Mouse (Mus musculus): Measurements from ENCODE around the gene Stfa3. TPM values are rescaled to one million over a fixed set of nuclear protein-coding genes. Genes with fewer than 3 reads are reported as not detected.

Gene Stfa3
- polyA plus RNA-seq (2014; fragmentation: Nextera tagmentation; extraction: Ambion mirVana) = 17.0 and 42.9 TPM in 2 replicates

DNA sequence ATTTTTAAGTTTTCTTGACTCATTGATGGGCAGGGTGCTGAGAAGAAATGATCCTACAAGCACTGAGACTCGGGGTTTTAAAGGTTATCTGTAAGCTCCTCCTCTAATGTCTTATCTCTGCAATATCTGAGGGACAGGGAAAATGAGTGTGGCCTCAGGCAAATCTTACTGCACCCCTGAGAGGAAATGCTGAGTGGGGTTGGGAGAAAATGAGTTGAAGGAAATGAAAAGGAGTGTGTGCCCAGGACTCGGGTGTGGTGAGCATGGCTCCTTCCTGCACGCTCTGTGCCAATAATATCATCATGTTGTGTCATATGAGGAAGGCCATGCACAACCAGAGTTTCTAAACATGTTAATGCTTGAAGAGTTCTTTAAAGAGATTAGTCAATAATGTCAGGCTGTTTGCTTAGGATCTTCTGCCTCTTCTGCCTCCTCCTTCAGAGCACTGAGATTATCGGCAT lies at the start of gene Stfa3:
TSS of gene Stfa3 (minus strand) at position 51 of the 461 bp plus-strand sequence.
- no peak within 1 kb of the TSS for H3K4me3 ChIP-seq (ENCODE audit: low read depth, low read length)
- no peak for DNase-seq (ENCODE audit: low spot score)
- no peak within 1 kb of the TSS for H3K4me2 ChIP-seq (ENCODE audit: low read depth, low read length)
- no peak for ATAC-seq (ENCODE audit: low read depth)
- H3K4me1 ChIP-seq (ENCODE audit: control insufficient read depth, insufficient read depth, low read length) = no peaks in the 10 kb centered on the region
- no peaks in the 10 kb centered on the region for H3K27me3 ChIP-seq (replicated peaks; ENCODE audit: control insufficient read depth, insufficient read depth, low read length)
- no peaks in the 10 kb centered on the region for H3K36me3 ChIP-seq (ENCODE audit: control insufficient read depth, insufficient read depth, low read length)
- 68% methylated on average over 4 of the region's 4 CpGs for WGBS
- H3K27ac ChIP-seq (replicated peaks; ENCODE audit: low read depth, low read length) = no peak within 1 kb of the TSS
- no peaks in the 10 kb centered on the region for H3K9me3 ChIP-seq (ENCODE audit: control insufficient read depth, low read length)
- no peak within 1 kb of the TSS for H3K9ac ChIP-seq (ENCODE audit: low read depth, low read length)

DNA sequence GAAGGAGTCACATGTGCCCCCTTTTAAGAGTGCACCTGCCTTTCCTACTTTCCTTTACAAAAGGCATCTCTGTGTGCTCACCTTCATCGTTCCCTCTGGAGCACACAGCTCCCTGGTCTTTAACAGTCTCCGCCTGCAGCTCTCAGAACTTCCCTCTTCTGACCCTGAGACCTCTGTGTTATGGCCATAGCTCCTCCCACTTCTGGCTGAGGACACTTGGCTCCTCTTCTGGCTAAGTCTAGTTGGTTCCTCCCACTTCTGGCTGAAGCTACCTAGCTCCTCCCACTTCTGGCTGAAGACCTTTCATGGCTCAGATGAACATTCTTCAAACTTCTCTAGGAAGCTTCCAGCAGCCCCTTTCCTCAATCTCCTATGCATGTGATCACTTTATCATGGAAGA lies 47.1 kb upstream of the Stfa3 start:
- no peaks in the 10 kb centered on the region for H3K27me3 ChIP-seq (replicated peaks; ENCODE audit: control insufficient read depth, insufficient read depth, low read length)
- no peaks in the 10 kb centered on the region for H3K9me3 ChIP-seq (ENCODE audit: control insufficient read depth, low read length)
- H3K4me2 ChIP-seq (ENCODE audit: low read depth, low read length) = no peak overlapping the region
- DNase-seq (ENCODE audit: low spot score) (no peak), ATAC-seq (ENCODE audit: low read depth) (no peak)
- no peaks in the 10 kb centered on the region for H3K4me1 ChIP-seq (ENCODE audit: control insufficient read depth, insufficient read depth, low read length)
- no peaks in the 10 kb centered on the region for H3K36me3 ChIP-seq (ENCODE audit: control insufficient read depth, insufficient read depth, low read length)
- H3K9ac ChIP-seq (ENCODE audit: low read depth, low read length) = no peak overlapping the region
- H3K4me3 ChIP-seq (ENCODE audit: low read depth, low read length) = no peak overlapping the region
- WGBS = 61% methylated on average over 2 of the region's 2 CpGs
- H3K27ac ChIP-seq (replicated peaks; ENCODE audit: low read depth, low read length) = no peak overlapping the region

DNA sequence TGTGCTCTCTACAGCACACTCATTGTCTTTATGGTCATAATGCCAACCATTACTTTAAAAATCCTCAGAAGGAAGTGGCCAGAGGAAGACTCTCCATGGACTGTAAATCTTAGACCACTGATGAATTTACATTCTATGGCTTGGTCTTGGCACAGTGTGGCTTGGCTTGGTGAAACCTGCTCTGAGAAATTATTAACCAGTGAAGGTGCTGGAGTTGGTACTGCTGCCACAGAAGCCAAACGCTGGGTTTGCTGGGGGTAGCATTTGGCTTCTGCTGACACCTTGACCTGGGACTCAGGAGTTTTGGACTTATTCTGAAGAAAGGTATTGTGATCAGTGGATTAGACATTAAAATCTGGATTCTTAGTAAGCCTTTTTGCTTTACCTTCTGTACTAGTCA lies 37.2 kb upstream of the Stfa3 start:
- ATAC-seq (ENCODE audit: low read depth) = no peak
- no peaks in the 10 kb centered on the region for H3K4me1 ChIP-seq (ENCODE audit: control insufficient read depth, insufficient read depth, low read length)
- WGBS = 96% methylated on average over 1 of the region's 1 CpGs
- no peak for DNase-seq (ENCODE audit: low spot score)
- H3K27me3 ChIP-seq (replicated peaks; ENCODE audit: control insufficient read depth, insufficient read depth, low read length) = no peaks in the 10 kb centered on the region
- H3K9ac ChIP-seq (ENCODE audit: low read depth, low read length) = no peak overlapping the region
- H3K36me3 ChIP-seq (ENCODE audit: control insufficient read depth, insufficient read depth, low read length) = no peaks in the 10 kb centered on the region
- no peaks in the 10 kb centered on the region for H3K9me3 ChIP-seq (ENCODE audit: control insufficient read depth, low read length)
- H3K4me2 ChIP-seq (ENCODE audit: low read depth, low read length) = no peak overlapping the region
- H3K4me3 ChIP-seq (ENCODE audit: low read depth, low read length) = no peak overlapping the region
- H3K27ac ChIP-seq (replicated peaks; ENCODE audit: low read depth, low read length) = no peak overlapping the region

DNA sequence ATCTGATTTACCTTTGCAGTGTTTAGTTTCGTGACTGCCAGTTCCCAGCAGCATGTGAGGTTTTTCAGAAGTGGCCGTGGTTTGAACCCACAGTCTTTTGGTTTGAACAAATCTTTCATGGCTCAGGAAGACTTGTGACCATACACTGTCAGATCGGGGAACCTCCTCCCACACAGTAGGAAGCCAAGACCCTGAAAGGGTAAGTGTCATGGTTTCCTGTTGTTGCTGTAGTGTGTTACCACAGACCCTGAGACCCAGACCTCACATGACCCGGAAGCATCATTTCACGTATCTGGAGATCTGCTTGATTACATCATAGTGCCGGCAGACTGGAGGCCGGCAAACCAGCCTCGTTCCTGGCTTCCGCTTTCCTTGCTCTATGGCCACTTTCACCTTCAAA lies 21.7 kb upstream of the Stfa3 start:
- Histone ChIP-seq H3K9ac (ENCODE audit: low read depth, low read length) (no peak overlapping the region), H3K4me3 (ENCODE audit: low read depth, low read length) (no peak overlapping the region), H3K9me3 (ENCODE audit: control insufficient read depth, low read length) (no peaks in the 10 kb centered on the region), H3K27ac (replicated peaks; ENCODE audit: low read depth, low read length) (no peak overlapping the region), H3K4me2 (ENCODE audit: low read depth, low read length) (no peak overlapping the region), H3K27me3 (replicated peaks; ENCODE audit: control insufficient read depth, insufficient read depth, low read length) (no peaks in the 10 kb centered on the region), H3K4me1 (ENCODE audit: control insufficient read depth, insufficient read depth, low read length) (no peaks in the 10 kb centered on the region), H3K36me3 (ENCODE audit: control insufficient read depth, insufficient read depth, low read length) (no peaks in the 10 kb centered on the region)
- WGBS = 80% methylated on average over 9 of the region's 9 CpGs
- ATAC-seq (ENCODE audit: low read depth) (no peak), DNase-seq (ENCODE audit: low spot score) (no peak)

DNA sequence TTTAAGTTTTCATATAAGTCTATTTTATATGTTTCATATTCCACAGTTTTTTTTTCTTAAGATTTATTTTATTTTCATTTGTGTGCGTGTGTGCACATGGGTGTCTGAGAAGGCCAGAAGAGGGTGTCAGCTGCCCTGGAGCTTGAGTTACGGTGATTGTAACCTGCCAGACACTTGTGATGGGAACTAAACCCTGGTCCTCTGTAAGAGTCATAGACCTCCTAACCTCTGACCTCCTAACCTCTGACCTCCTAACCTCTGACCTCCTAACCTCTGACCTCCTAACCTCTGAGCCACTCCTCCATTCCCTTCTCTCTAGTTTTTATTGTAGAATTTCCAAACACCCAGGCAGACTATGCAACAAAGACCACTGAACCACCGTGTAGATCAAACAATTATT lies 20.3 kb upstream of the Stfa3 start:
- Histone ChIP-seq H3K4me3 (ENCODE audit: low read depth, low read length) (no peak overlapping the region), H3K4me1 (ENCODE audit: control insufficient read depth, insufficient read depth, low read length) (no peaks in the 10 kb centered on the region), H3K27me3 (replicated peaks; ENCODE audit: control insufficient read depth, insufficient read depth, low read length) (no peaks in the 10 kb centered on the region), H3K27ac (replicated peaks; ENCODE audit: low read depth, low read length) (no peak overlapping the region), H3K9me3 (ENCODE audit: control insufficient read depth, low read length) (no peaks in the 10 kb centered on the region), H3K9ac (ENCODE audit: low read depth, low read length) (no peak overlapping the region), H3K36me3 (ENCODE audit: control insufficient read depth, insufficient read depth, low read length) (no peaks in the 10 kb centered on the region), H3K4me2 (ENCODE audit: low read depth, low read length) (no peak overlapping the region)
- 88% methylated on average over 3 of the region's 3 CpGs for WGBS
- DNase-seq (ENCODE audit: low spot score) (no peak), ATAC-seq (ENCODE audit: low read depth) (no peak)

DNA sequence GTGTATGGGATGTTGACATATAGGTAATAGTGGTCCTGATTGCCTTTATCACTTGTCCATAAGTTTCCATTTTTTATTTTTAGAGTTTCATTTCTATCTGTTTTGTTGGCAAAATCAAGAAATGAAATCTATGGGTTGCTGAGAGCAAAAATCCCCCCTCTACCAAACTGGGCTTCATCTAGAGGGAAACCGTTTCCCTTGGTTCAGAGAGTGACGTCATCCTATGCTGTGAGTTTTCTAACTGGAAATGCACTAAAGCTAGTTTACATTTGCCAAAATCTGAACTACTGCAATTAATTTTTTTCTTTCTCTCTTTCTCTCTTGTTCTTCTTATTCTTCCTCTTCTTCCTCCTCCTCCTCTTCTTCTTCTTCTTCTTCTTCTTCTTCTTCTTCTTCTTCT lies 19.7 kb upstream of the Stfa3 start:
- Histone ChIP-seq H3K4me2 (ENCODE audit: low read depth, low read length) (no peak overlapping the region), H3K9ac (ENCODE audit: low read depth, low read length) (no peak overlapping the region), H3K27me3 (replicated peaks; ENCODE audit: control insufficient read depth, insufficient read depth, low read length) (no peaks in the 10 kb centered on the region), H3K4me3 (ENCODE audit: low read depth, low read length) (no peak overlapping the region), H3K27ac (replicated peaks; ENCODE audit: low read depth, low read length) (no peak overlapping the region), H3K9me3 (ENCODE audit: control insufficient read depth, low read length) (no peaks in the 10 kb centered on the region), H3K4me1 (ENCODE audit: control insufficient read depth, insufficient read depth, low read length) (no peaks in the 10 kb centered on the region), H3K36me3 (ENCODE audit: control insufficient read depth, insufficient read depth, low read length) (no peaks in the 10 kb centered on the region)
- DNase-seq (ENCODE audit: low spot score) = no peak
- WGBS = 78% methylated on average over 2 of the region's 2 CpGs
- ATAC-seq (ENCODE audit: low read depth) = no peak

DNA sequence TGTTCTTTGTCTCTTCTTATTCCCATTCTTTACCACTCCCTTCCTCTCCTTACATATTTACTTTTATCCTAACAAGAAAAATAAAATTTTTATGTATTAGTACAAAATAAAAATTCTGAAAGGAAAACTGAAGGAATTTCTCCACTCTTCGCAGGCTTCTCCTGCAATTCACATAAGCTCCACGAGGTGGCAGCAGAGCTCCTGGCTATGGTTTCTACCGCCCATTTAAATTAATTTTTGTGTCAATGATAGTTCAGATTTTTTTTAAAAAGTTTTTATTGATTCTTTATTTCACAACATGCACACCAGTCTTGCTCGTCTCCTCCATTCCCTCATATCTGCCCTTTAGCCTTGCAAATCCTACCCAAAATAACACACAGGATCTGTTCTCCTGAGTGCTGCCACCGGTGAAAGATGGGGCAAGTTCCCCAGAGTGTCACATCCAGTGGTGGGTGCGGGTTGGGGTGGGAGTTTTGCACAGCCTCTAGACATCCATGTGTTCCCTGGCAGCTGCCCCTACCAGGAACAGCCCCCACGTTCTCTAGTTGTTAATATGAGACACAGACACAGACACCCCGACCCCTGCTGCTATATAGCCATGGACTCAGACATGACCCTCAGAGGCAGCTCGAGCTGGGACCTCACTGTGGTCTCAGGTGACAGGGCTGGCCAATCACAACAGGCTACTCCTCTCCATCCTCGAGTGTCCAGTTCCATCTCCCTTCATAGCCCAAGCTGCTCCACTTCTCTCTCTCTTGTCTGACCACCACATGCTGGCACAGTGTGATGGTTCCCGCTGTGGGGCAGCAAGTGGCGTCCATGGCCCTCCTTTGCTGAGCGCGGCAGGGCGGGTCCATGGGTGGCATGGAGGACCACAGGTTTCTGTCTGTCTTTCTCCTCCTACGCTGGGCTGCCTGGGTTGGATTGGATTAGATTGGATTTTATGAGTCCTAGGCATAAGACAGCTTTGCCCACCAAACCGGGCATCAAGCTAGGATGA lies 18.3 kb upstream of the Stfa3 start:
- H3K4me3 ChIP-seq (ENCODE audit: low read depth, low read length) = no peak overlapping the region
- H3K27me3 ChIP-seq (replicated peaks; ENCODE audit: control insufficient read depth, insufficient read depth, low read length) = no peaks in the 10 kb centered on the region
- DNase-seq (ENCODE audit: low spot score) = no peak
- H3K27ac ChIP-seq (replicated peaks; ENCODE audit: low read depth, low read length) = no peak overlapping the region
- no peak overlapping the region for H3K4me2 ChIP-seq (ENCODE audit: low read depth, low read length)
- WGBS = 45% methylated on average over 17 of the region's 17 CpGs
- no peaks in the 10 kb centered on the region for H3K9me3 ChIP-seq (ENCODE audit: control insufficient read depth, low read length)
- peak; percentile 30; the same call in 1 of the 2 replicates for ATAC-seq (ENCODE audit: low read depth)
- no peak overlapping the region for H3K9ac ChIP-seq (ENCODE audit: low read depth, low read length)
- no peaks in the 10 kb centered on the region for H3K4me1 ChIP-seq (ENCODE audit: control insufficient read depth, insufficient read depth, low read length)
- no peaks in the 10 kb centered on the region for H3K36me3 ChIP-seq (ENCODE audit: control insufficient read depth, insufficient read depth, low read length)

DNA sequence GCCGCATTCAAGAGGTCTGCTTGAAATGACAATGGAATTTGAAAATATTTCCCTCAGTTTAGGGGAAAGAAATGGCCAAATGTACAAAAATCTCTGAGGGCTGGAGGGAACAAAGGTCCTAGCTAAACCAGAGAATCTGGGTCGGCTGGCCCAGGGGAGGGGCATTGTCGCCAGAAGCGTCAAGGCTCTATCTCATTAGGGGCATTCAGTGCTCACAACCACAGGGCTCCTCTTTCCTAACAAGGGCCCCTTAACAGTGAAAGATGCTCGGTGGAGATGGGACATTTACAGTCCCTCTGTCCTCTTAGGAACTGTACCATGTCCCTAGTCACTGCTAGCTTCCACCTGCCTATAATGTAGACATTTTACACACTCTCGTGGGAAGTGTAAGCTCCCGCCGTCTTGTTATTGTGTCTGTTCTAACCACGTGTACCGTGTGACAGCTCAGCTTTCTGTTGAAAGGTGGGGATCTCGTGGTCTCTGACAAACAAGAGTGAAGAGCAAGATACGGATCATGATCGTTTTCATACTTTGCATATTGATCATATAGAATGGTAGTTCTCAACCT lies 16.0 kb upstream of the Stfa3 start:
- ATAC-seq (ENCODE audit: low read depth) (no peak), DNase-seq (ENCODE audit: low spot score) (no peak)
- Histone ChIP-seq H3K4me2 (ENCODE audit: low read depth, low read length) (no peak overlapping the region), H3K27me3 (replicated peaks; ENCODE audit: control insufficient read depth, insufficient read depth, low read length) (no peaks in the 10 kb centered on the region), H3K9ac (ENCODE audit: low read depth, low read length) (no peak overlapping the region), H3K36me3 (ENCODE audit: control insufficient read depth, insufficient read depth, low read length) (no peaks in the 10 kb centered on the region), H3K9me3 (ENCODE audit: control insufficient read depth, low read length) (no peaks in the 10 kb centered on the region), H3K27ac (replicated peaks; ENCODE audit: low read depth, low read length) (no peak overlapping the region), H3K4me1 (ENCODE audit: control insufficient read depth, insufficient read depth, low read length) (no peaks in the 10 kb centered on the region), H3K4me3 (ENCODE audit: low read depth, low read length) (no peak overlapping the region)
- WGBS = 53% methylated on average over 13 of the region's 13 CpGs
